Mouse (Mus musculus): ENCODE data around the gene Rgl1.

Gene Rgl1

GRCm38 (mm10) chr1:152727604-152728236 lies 38.4 kb downstream of the Rgl1 start:
- in situ Hi-C loops (cut with MboI; ENCODE audit: low pct_unique_long_range_greater_than_20kb in 1 of 2, low sequenced_read_pairs in 2 of 2, unreplicated experiment in 1 of 2): no loop called here

GRCm38 (mm10) chr1:152726095-152726494 lies 40.1 kb downstream of the Rgl1 start:
- in situ Hi-C loops (cut with MboI; ENCODE audit: low pct_unique_long_range_greater_than_20kb in 1 of 2, low sequenced_read_pairs in 2 of 2, unreplicated experiment in 1 of 2): no loop called here

- in situ Hi-C loops (cut with MboI; ENCODE audit: low pct_unique_long_range_greater_than_20kb in 1 of 2, low sequenced_read_pairs in 2 of 2, unreplicated experiment in 1 of 2): no loop called here
These were observed 41.9 kb downstream of the Rgl1 start for GRCm38 (mm10) chr1:152724286-152724685.

GRCm38 (mm10) chr1:152721535-152722198 lies 44.5 kb downstream of the Rgl1 start:
- in situ Hi-C loops (cut with MboI; ENCODE audit: low pct_unique_long_range_greater_than_20kb in 1 of 2, low sequenced_read_pairs in 2 of 2, unreplicated experiment in 1 of 2): no loop called here

- in situ Hi-C loops (cut with MboI; ENCODE audit: low pct_unique_long_range_greater_than_20kb in 1 of 2, low sequenced_read_pairs in 2 of 2, unreplicated experiment in 1 of 2): no loop called here
These were observed 45.2 kb downstream of the Rgl1 start for GRCm38 (mm10) chr1:152720969-152721368.

GRCm38 (mm10) chr1:152718200-152718599 lies 48.0 kb downstream of the Rgl1 start:
- in situ Hi-C loops (cut with MboI; ENCODE audit: low pct_unique_long_range_greater_than_20kb in 1 of 2, low sequenced_read_pairs in 2 of 2, unreplicated experiment in 1 of 2): no loop called here

GRCm38 (mm10) chr1:152717329-152717728 lies 48.8 kb downstream of the Rgl1 start:
- in situ Hi-C loops (cut with MboI; ENCODE audit: low pct_unique_long_range_greater_than_20kb in 1 of 2, low sequenced_read_pairs in 2 of 2, unreplicated experiment in 1 of 2): no loop called here

GRCm38 (mm10) chr1:152714405-152714804 lies 51.7 kb downstream of the Rgl1 start:
- in situ Hi-C loops (cut with MboI; ENCODE audit: low pct_unique_long_range_greater_than_20kb in 1 of 2, low sequenced_read_pairs in 2 of 2, unreplicated experiment in 1 of 2): no loop called here

- in situ Hi-C loops (cut with MboI; ENCODE audit: low pct_unique_long_range_greater_than_20kb in 1 of 2, low sequenced_read_pairs in 2 of 2, unreplicated experiment in 1 of 2): no loop called here
These were observed 52.2 kb downstream of the Rgl1 start for GRCm38 (mm10) chr1:152713924-152714323.

- in situ Hi-C loops (cut with MboI; ENCODE audit: low pct_unique_long_range_greater_than_20kb in 1 of 2, low sequenced_read_pairs in 2 of 2, unreplicated experiment in 1 of 2): no loop called here
These were observed 55.1 kb downstream of the Rgl1 start for GRCm38 (mm10) chr1:152711037-152711436.

- in situ Hi-C loops (cut with MboI; ENCODE audit: low pct_unique_long_range_greater_than_20kb in 1 of 2, low sequenced_read_pairs in 2 of 2, unreplicated experiment in 1 of 2): no loop called here
These were observed 58.6 kb downstream of the Rgl1 start for GRCm38 (mm10) chr1:152707560-152707959.

- in situ Hi-C loops (cut with MboI; ENCODE audit: low pct_unique_long_range_greater_than_20kb in 1 of 2, low sequenced_read_pairs in 2 of 2, unreplicated experiment in 1 of 2): no loop called here
These were observed 62.2 kb downstream of the Rgl1 start for GRCm38 (mm10) chr1:152703941-152704340.

GRCm38 (mm10) chr1:152702920-152703319 lies 63.2 kb downstream of the Rgl1 start:
- in situ Hi-C loops (cut with MboI; ENCODE audit: low pct_unique_long_range_greater_than_20kb in 1 of 2, low sequenced_read_pairs in 2 of 2, unreplicated experiment in 1 of 2): no loop called here

GRCm38 (mm10) chr1:152701066-152701465 lies 65.1 kb downstream of the Rgl1 start:
- in situ Hi-C loops (cut with MboI; ENCODE audit: low pct_unique_long_range_greater_than_20kb in 1 of 2, low sequenced_read_pairs in 2 of 2, unreplicated experiment in 1 of 2): no loop called here

- in situ Hi-C loops (cut with MboI; ENCODE audit: low pct_unique_long_range_greater_than_20kb in 1 of 2, low sequenced_read_pairs in 2 of 2, unreplicated experiment in 1 of 2): no loop called here
These were observed 68.8 kb downstream of the Rgl1 start for GRCm38 (mm10) chr1:152697341-152697740.

- in situ Hi-C loops (cut with MboI; ENCODE audit: low pct_unique_long_range_greater_than_20kb in 1 of 2, low sequenced_read_pairs in 2 of 2, unreplicated experiment in 1 of 2): no loop called here
These were observed 70.7 kb downstream of the Rgl1 start for GRCm38 (mm10) chr1:152695491-152695890.

GRCm38 (mm10) chr1:152689968-152690367 lies 76.2 kb downstream of the Rgl1 start:
- in situ Hi-C loops (cut with MboI; ENCODE audit: low pct_unique_long_range_greater_than_20kb in 1 of 2, low sequenced_read_pairs in 2 of 2, unreplicated experiment in 1 of 2): no loop called here

GRCm38 (mm10) chr1:152687733-152688181 lies 78.4 kb downstream of the Rgl1 start:
- in situ Hi-C loops (cut with MboI; ENCODE audit: low pct_unique_long_range_greater_than_20kb in 1 of 2, low sequenced_read_pairs in 2 of 2, unreplicated experiment in 1 of 2): no loop called here

GRCm38 (mm10) chr1:152687099-152687730 lies 78.9 kb downstream of the Rgl1 start:
- in situ Hi-C loops (cut with MboI; ENCODE audit: low pct_unique_long_range_greater_than_20kb in 1 of 2, low sequenced_read_pairs in 2 of 2, unreplicated experiment in 1 of 2): no loop called here

GRCm38 (mm10) chr1:152685531-152685930 lies 80.6 kb downstream of the Rgl1 start:
- in situ Hi-C loops (cut with MboI; ENCODE audit: low pct_unique_long_range_greater_than_20kb in 1 of 2, low sequenced_read_pairs in 2 of 2, unreplicated experiment in 1 of 2): no loop called here
